Mouse (Mus musculus): Measurements from ENCODE around the gene Tufm. TPM values are rescaled to one million over a fixed set of nuclear protein-coding genes. Genes with fewer than 3 reads are reported as not detected.
"Not testable (repeated sequence)": the region's sequence is repeated elsewhere in the genome, so short reads cannot be mapped to it uniquely, and the experiment has no call there.

The Tufm gene
- polyA plus RNA-seq, 1 experiment, result 76.6 TPM

- DNase-seq (ENCODE audit: low spot score), result no peak
Measured at GRCm38 (mm10) chr7:126465246-126466030, 21.7 kb upstream of the Tufm start.

GRCm38 (mm10) chr7:126466116-126466515 lies 21.0 kb upstream of the Tufm start:
- DNase-seq (ENCODE audit: low spot score), result no peak

GRCm38 (mm10) chr7:126466707-126467106 lies 20.5 kb upstream of the Tufm start:
- no peak for DNase-seq (ENCODE audit: low spot score)

- DNase-seq (ENCODE audit: low spot score), result no peak
Measured at GRCm38 (mm10) chr7:126467271-126467670, 19.9 kb upstream of the Tufm start.

- no peak for DNase-seq (ENCODE audit: low spot score)
Measured at GRCm38 (mm10) chr7:126467834-126468627, 19.1 kb upstream of the Tufm start.

GRCm38 (mm10) chr7:126470077-126470476 lies 17.1 kb upstream of the Tufm start:
- no peak for DNase-seq (ENCODE audit: low spot score)

- no peak for DNase-seq (ENCODE audit: low spot score)
Measured at GRCm38 (mm10) chr7:126471361-126471760, 15.8 kb upstream of the Tufm start.

GRCm38 (mm10) chr7:126471853-126472252 lies 15.3 kb upstream of the Tufm start:
- DNase-seq (ENCODE audit: low spot score), result no peak

- DNase-seq (ENCODE audit: low spot score), result no peak
Measured at GRCm38 (mm10) chr7:126472306-126472705, 14.9 kb upstream of the Tufm start.

GRCm38 (mm10) chr7:126472713-126473112 lies 14.4 kb upstream of the Tufm start:
- no peak for DNase-seq (ENCODE audit: low spot score)

- no peak for DNase-seq (ENCODE audit: low spot score)
Measured at GRCm38 (mm10) chr7:126473470-126474086, 13.6 kb upstream of the Tufm start.

- DNase-seq (ENCODE audit: low spot score), result no peak
Measured at GRCm38 (mm10) chr7:126474486-126474955, 12.6 kb upstream of the Tufm start.

GRCm38 (mm10) chr7:126474993-126475581 lies 12.1 kb upstream of the Tufm start, which contains the start of gene Sh2b1:
Gene Sh2b1, minus strand, starts transcription at chr7:126475424.
- peak; percentile 73 for DNase-seq (ENCODE audit: low spot score)

- DNase-seq (ENCODE audit: low spot score), result no peak
Measured at GRCm38 (mm10) chr7:126481699-126482098, 5.5 kb upstream of the Tufm start.

GRCm38 (mm10) chr7:126482392-126482871 lies 4.7 kb upstream of the Tufm start:
- DNase-seq (ENCODE audit: low spot score), result peak; percentile 78

GRCm38 (mm10) chr7:126487617-126488385 lies 640 bp downstream of the Tufm start:
- not testable (repeated sequence) for DNase-seq (ENCODE audit: low spot score)

- DNase-seq (ENCODE audit: low spot score), result no peak
Measured at GRCm38 (mm10) chr7:126491005-126491404, 3.8 kb downstream of the Tufm start.

GRCm38 (mm10) chr7:126491973-126492372 lies 4.8 kb downstream of the Tufm start:
- no peak for DNase-seq (ENCODE audit: low spot score)

- no peak for DNase-seq (ENCODE audit: low spot score)
Measured at GRCm38 (mm10) chr7:126494120-126494519, 7.0 kb downstream of the Tufm start.

- no peak for DNase-seq (ENCODE audit: low spot score)
Measured at GRCm38 (mm10) chr7:126496475-126496874, 9.3 kb downstream of the Tufm start.

- no peak for DNase-seq (ENCODE audit: low spot score)
Measured at GRCm38 (mm10) chr7:126497966-126498365, 10.8 kb downstream of the Tufm start.

Measured in urinary bladder, adult 2 months (tissue).